Mouse (Mus musculus) hindbrain, embryonic 10.5 days (tissue): ENCODE results near the gene Vasp. TPM values are rescaled to one million over a fixed set of nuclear protein-coding genes. Genes with fewer than 3 reads are reported as not detected.

Source experiments
- DNase-seq: peaks from one replicate; pipeline ENCODE4 v3.0.0-alpha.2; 2017; ENCODE audit warnings: low spot score
- H3K27ac ChIP-seq: fragments of 300-500 bp; sonication (generic); 2 replicates; pipeline ENCODE4 v1.5.1; 2016; ENCODE audit warnings: mild to moderate bottlenecking, moderate library complexity
- H3K27me3 ChIP-seq: fragments of 300-500 bp; sonication (generic); 2 replicates; pipeline ENCODE4 v1.6.1; 2016; ENCODE audit warnings: mild to moderate bottlenecking; ENCODE audit not compliant: poor library complexity, insufficient read depth, severe bottlenecking
- H3K36me3 ChIP-seq: fragments of 300-500 bp; sonication (generic); 2 replicates; pipeline ENCODE4 v1.6.1; 2016; ENCODE audit warnings: mild to moderate bottlenecking, moderate library complexity
- H3K4me1 ChIP-seq: fragments of 300-500 bp; sonication (generic); replicated peaks from 2 replicates; pipeline ENCODE4 v1.6.1; 2016; ENCODE audit warnings: mild to moderate bottlenecking
- H3K4me3 ChIP-seq: fragments of 300-500 bp; sonication (generic); 2 replicates; pipeline ENCODE4 v1.5.1; 2016; ENCODE audit warnings: mild to moderate bottlenecking, moderate library complexity
- H3K9me3 ChIP-seq: fragments of 300-500 bp; sonication (generic); 2 replicates; pipeline ENCODE4 v1.6.1; 2016; ENCODE audit warnings: mild to moderate bottlenecking, moderate library complexity
- WGBS: fragments of 180-500 bp; shearing (Covaris S2); methylation state at CpG from one replicate; pipeline ENCODE4 v1.1.7; 2016; 5-methylcytosine and 5-hydroxymethylcytosine counted together
- polyA plus RNA-seq: library from polyadenylated mRNA; unstranded; fragments of >200 nt; fragmentation: Nextera tagmentation; extraction: Ambion mirVana; gene quantifications from 2 replicates; pipeline ENCODE4 v1.2.1, GENCODE M21; 2016

Gene Vasp
- polyA plus RNA-seq, 1 experiment from 2014 or later = 62.0 TPM

- Histone ChIP-seq H3K9me3 (no peaks in the 10 kb centered on the region), H3K4me3 (no peak overlapping the region), H3K27ac (no peak overlapping the region), H3K36me3 (peaks cover 79% of the 10 kb centered on the region), H3K4me1 (peaks cover 4% of the 10 kb centered on the region; the same call in 1 of the 2 replicates), H3K27me3 (no peaks in the 10 kb centered on the region)
- WGBS = 38% methylated on average over 11 of the region's 11 CpGs
- DNase-seq = peak; percentile 58
These were observed 14.1 kb downstream of the Vasp start for GRCm38 (mm10) chr7:19257390-19258022.

GRCm38 (mm10) chr7:19256567-19256966 is 15.1 kb downstream of the Vasp start:
- Histone ChIP-seq H3K4me3 (no peak overlapping the region), H3K27ac (no peak overlapping the region), H3K9me3 (no peaks in the 10 kb centered on the region), H3K36me3 (peaks cover 69% of the 10 kb centered on the region), H3K4me1 (peaks cover 4% of the 10 kb centered on the region; the same call in 1 of the 2 replicates), H3K27me3 (no peaks in the 10 kb centered on the region)
- WGBS = 85% methylated on average over 7 of the region's 7 CpGs
- no peak for DNase-seq

- H3K9me3 ChIP-seq = no peaks in the 10 kb centered on the region
These were observed 16.2 kb downstream of the Vasp start for GRCm38 (mm10) chr7:19255395-19255794.

GRCm38 (mm10) chr7:19253437-19253836 is 18.2 kb downstream of the Vasp start:
- peaks cover 4% of the 10 kb centered on the region; the same call in 1 of the 2 replicates for H3K4me1 ChIP-seq
- H3K27ac ChIP-seq = no peak overlapping the region
- H3K36me3 ChIP-seq = peaks cover 38% of the 10 kb centered on the region
- 68% methylated on average over 5 of the region's 5 CpGs for WGBS
- H3K27me3 ChIP-seq = no peaks in the 10 kb centered on the region
- DNase-seq = no peak
- no peak overlapping the region for H3K4me3 ChIP-seq
- H3K9me3 ChIP-seq = no peaks in the 10 kb centered on the region

More at GRCm38 (mm10) chr7:19255395-19255794, 16.2 kb downstream of the Vasp start:
- H3K36me3 ChIP-seq = peaks cover 58% of the 10 kb centered on the region
- no peak overlapping the region for H3K4me3 ChIP-seq
- no peaks in the 10 kb centered on the region for H3K27me3 ChIP-seq
- DNase-seq = no peak
- WGBS = 82% methylated on average over 17 of the region's 17 CpGs
- H3K27ac ChIP-seq = no peak overlapping the region
- peaks cover 4% of the 10 kb centered on the region; the same call in 1 of the 2 replicates for H3K4me1 ChIP-seq

- WGBS = 87% methylated on average over 4 of the region's 4 CpGs
These were observed 19.5 kb downstream of the Vasp start for GRCm38 (mm10) chr7:19252078-19252477.

GRCm38 (mm10) chr7:19247511-19247910 is 24.1 kb downstream of the Vasp start:
- WGBS = 94% methylated on average over 2 of the region's 2 CpGs

More at GRCm38 (mm10) chr7:19252078-19252477, 19.5 kb downstream of the Vasp start:
- Histone ChIP-seq H3K4me1 (no peaks in the 10 kb centered on the region), H3K4me3 (no peak overlapping the region), H3K27me3 (no peaks in the 10 kb centered on the region), H3K36me3 (peaks cover 31% of the 10 kb centered on the region), H3K27ac (no peak overlapping the region), H3K9me3 (0 out of 2 replicates have a peak, but pooled peaks cover 3% of the 10 kb centered on the region)
- DNase-seq = no peak

GRCm38 (mm10) chr7:19246855-19247254 is 24.8 kb downstream of the Vasp start:
- Histone ChIP-seq H3K36me3 (peaks cover 44% of the 10 kb centered on the region), H3K27me3 (no peaks in the 10 kb centered on the region), H3K9me3 (0 out of 2 replicates have a peak, but pooled peaks cover 3% of the 10 kb centered on the region), H3K27ac (no peak overlapping the region), H3K4me1 (no peaks in the 10 kb centered on the region), H3K4me3 (no peak overlapping the region)
- 88% methylated on average over 1 of the region's 1 CpGs for WGBS
- DNase-seq = no peak

More at GRCm38 (mm10) chr7:19247511-19247910, 24.1 kb downstream of the Vasp start:
- no peak for DNase-seq
- H3K9me3 ChIP-seq = 0 out of 2 replicates have a peak, but pooled peaks cover 3% of the 10 kb centered on the region
- no peak overlapping the region for H3K4me3 ChIP-seq
- H3K36me3 ChIP-seq = peaks cover 44% of the 10 kb centered on the region
- no peak overlapping the region for H3K27ac ChIP-seq
- no peaks in the 10 kb centered on the region for H3K4me1 ChIP-seq
- H3K27me3 ChIP-seq = no peaks in the 10 kb centered on the region

GRCm38 (mm10) chr7:19245083-19245482 is 26.5 kb downstream of the Vasp start:
- Histone ChIP-seq H3K36me3 (peaks cover 55% of the 10 kb centered on the region), H3K27me3 (no peaks in the 10 kb centered on the region), H3K9me3 (0 out of 2 replicates have a peak, but pooled peaks cover 3% of the 10 kb centered on the region), H3K4me3 (no peak overlapping the region), H3K4me1 (no peaks in the 10 kb centered on the region), H3K27ac (no peak overlapping the region)
- WGBS = 94% methylated on average over 3 of the region's 3 CpGs
- DNase-seq = no peak

- Histone ChIP-seq H3K27me3 (no peaks in the 10 kb centered on the region), H3K4me1 (peaks cover 7% of the 10 kb centered on the region; the same call in 1 of the 2 replicates), H3K36me3 (peaks cover 55% of the 10 kb centered on the region), H3K9me3 (0 out of 2 replicates have a peak, but pooled peaks cover 3% of the 10 kb centered on the region), H3K27ac (no peak overlapping the region), H3K4me3 (no peak overlapping the region)
- DNase-seq = no peak
- 87% methylated on average over 5 of the region's 5 CpGs for WGBS
These were observed 27.8 kb downstream of the Vasp start for GRCm38 (mm10) chr7:19243858-19244257.

GRCm38 (mm10) chr7:19242005-19242404 is 29.6 kb downstream of the Vasp start:
- H3K36me3 ChIP-seq = peaks cover 48% of the 10 kb centered on the region
- WGBS = 94% methylated on average over 1 of the region's 1 CpGs
- no peak overlapping the region for H3K27ac ChIP-seq
- peaks cover 7% of the 10 kb centered on the region; the same call in 1 of the 2 replicates for H3K4me1 ChIP-seq
- H3K9me3 ChIP-seq = no peaks in the 10 kb centered on the region
- DNase-seq = no peak
- no peaks in the 10 kb centered on the region for H3K27me3 ChIP-seq
- no peak overlapping the region for H3K4me3 ChIP-seq

GRCm38 (mm10) chr7:19240905-19241463 is 30.6 kb downstream of the Vasp start:
- Histone ChIP-seq H3K27me3 (no peaks in the 10 kb centered on the region), H3K36me3 (peaks cover 37% of the 10 kb centered on the region), H3K27ac (no peak overlapping the region; the same call in 1 of the 2 replicates), H3K4me1 (peaks cover 7% of the 10 kb centered on the region; the same call in 1 of the 2 replicates), H3K9me3 (no peaks in the 10 kb centered on the region), H3K4me3 (no peak overlapping the region)
- no peak for DNase-seq
- WGBS = 93% methylated on average over 8 of the region's 8 CpGs

GRCm38 (mm10) chr7:19239986-19240385 is 31.6 kb downstream of the Vasp start:
- Histone ChIP-seq H3K4me3 (no peak overlapping the region), H3K9me3 (no peaks in the 10 kb centered on the region), H3K36me3 (peaks cover 28% of the 10 kb centered on the region), H3K4me1 (peaks cover 7% of the 10 kb centered on the region; the same call in 1 of the 2 replicates), H3K27ac (no peak overlapping the region), H3K27me3 (no peaks in the 10 kb centered on the region)
- no peak for DNase-seq
- WGBS = 66% methylated on average over 4 of the region's 4 CpGs

GRCm38 (mm10) chr7:19239423-19239822 is 32.2 kb downstream of the Vasp start:
- Histone ChIP-seq H3K4me3 (no peak overlapping the region), H3K27ac (no peak overlapping the region), H3K36me3 (peaks cover 28% of the 10 kb centered on the region), H3K27me3 (no peaks in the 10 kb centered on the region), H3K4me1 (peaks cover 7% of the 10 kb centered on the region; the same call in 1 of the 2 replicates), H3K9me3 (no peaks in the 10 kb centered on the region)
- DNase-seq = peak; percentile 90
- 0% methylated on average over 1 of the region's 1 CpGs for WGBS
